Mouse (Mus musculus) bone marrow macrophage, adult 2 months (primary cell): ENCODE data around the gene Cdk8.

Experiments used
- CTCF ChIP-seq: IDR thresholded peaks from 2 replicates; pipeline ENCODE4 v1.5.1; 2012; ENCODE audit warnings: low read depth, mild to moderate bottlenecking, low read length, moderate library complexity
- POLR2A ChIP-seq: IDR thresholded peaks from 2 replicates; pipeline ENCODE4 v1.6.1; 2012; ENCODE audit warnings: mild to moderate bottlenecking, low read depth, low read length, borderline replicate concordance

DNA sequence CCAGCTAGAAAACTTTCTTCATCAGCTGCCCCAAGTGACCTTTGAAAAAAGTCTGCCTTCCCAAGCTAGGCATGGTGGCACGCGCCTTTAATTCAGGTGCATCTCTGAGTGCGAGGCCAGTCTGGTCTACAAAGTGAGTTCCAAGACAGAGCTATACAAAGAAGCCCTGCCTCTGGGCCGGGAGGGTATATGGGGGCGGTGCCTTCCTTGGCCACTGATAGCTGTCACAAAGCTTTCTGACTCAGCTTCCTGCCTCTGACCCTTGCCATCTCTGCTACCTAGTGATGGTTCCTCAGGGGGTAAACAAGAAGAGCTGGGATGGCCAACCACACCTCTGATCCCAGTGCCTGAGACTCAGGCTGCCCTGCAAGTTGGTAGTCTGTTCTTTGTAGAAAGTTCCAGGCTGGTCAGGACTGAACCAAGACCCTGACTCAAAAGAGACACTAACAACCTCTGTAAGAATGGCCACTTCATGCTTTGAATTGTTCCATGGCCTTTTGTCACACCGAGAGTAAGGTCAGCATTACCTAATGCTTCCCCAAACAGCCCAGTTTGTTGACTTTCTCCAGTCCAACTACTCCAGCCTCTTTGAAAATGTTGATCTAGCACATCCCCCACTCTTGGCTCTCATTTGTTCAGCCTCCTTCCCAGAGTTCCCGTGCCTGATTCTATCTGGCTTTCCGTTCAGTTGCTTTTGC is 76.2 kb downstream of the Cdk8 start:
- TF ChIP-seq POLR2A, result no peak
- TF ChIP-seq CTCF, result no peak
